Mouse (Mus musculus) embryonic fibroblast, embryonic 13.5 days (primary cell): ENCODE data around the gene Slc12a5.

Experiments
- CTCF ChIP-seq: IDR thresholded peaks from 2 replicates; pipeline ENCODE4 v1.5.1; 2011; ENCODE audit warnings: mild to moderate bottlenecking, control low read depth, low read length, moderate library complexity, borderline replicate concordance; ENCODE audit not compliant: insufficient read depth
- POLR2A ChIP-seq: IDR thresholded peaks from 2 replicates; pipeline ENCODE4 v1.6.1; 2011; ENCODE audit warnings: low read depth, mild to moderate bottlenecking, control low read depth, low read length, moderate library complexity

- no peak for TF ChIP-seq CTCF
- no peak for TF ChIP-seq POLR2A
Measured at GRCm38 (mm10) chr2:165003108-165003507, 42.5 kb downstream of the Slc12a5 start.
